Mouse (Mus musculus) stomach, embryonic 15.5 days (tissue): ENCODE data around the gene Fam171a1. TPM values are rescaled to one million over a fixed set of nuclear protein-coding genes. Genes with fewer than 3 reads are reported as not detected.

Source experiments
- ATAC-seq: fragments of 200-750 bp; cut with Nextera tagmentation; 2 replicates; pipeline ENCODE4 v1.8.0; 2017; ENCODE audit warnings: low read depth, moderate number of reproducible peaks, moderate TSS enrichment; ENCODE audit not compliant: insufficient read depth, low FRiP score
- H3K27ac ChIP-seq: fragments of 300-500 bp; sonication (generic); 2 replicates; pipeline ENCODE4 v1.5.1; 2015; ENCODE audit warnings: mild to moderate bottlenecking, inconsistent platforms
- H3K27me3 ChIP-seq: fragments of 300-500 bp; sonication (generic); replicated peaks from 2 replicates; pipeline ENCODE4 v1.6.1; 2015; ENCODE audit warnings: inconsistent platforms
- H3K36me3 ChIP-seq: fragments of 300-500 bp; sonication (generic); 2 replicates; pipeline ENCODE4 v1.6.1; 2015; ENCODE audit warnings: inconsistent platforms
- H3K4me1 ChIP-seq: fragments of 300-500 bp; sonication (generic); 2 replicates; pipeline ENCODE4 v1.6.1; 2015; ENCODE audit warnings: inconsistent platforms
- H3K4me2 ChIP-seq: fragments of 300-500 bp; sonication (generic); 2 replicates; pipeline ENCODE4 v1.6.1; 2015; ENCODE audit warnings: mild to moderate bottlenecking, inconsistent platforms
- H3K4me3 ChIP-seq: fragments of 300-500 bp; sonication (generic); replicated peaks from 2 replicates; pipeline ENCODE4 v1.5.1; 2015; ENCODE audit warnings: inconsistent platforms
- H3K9ac ChIP-seq: fragments of 300-500 bp; sonication (generic); 2 replicates; pipeline ENCODE4 v1.6.1; 2015; ENCODE audit warnings: inconsistent platforms
- H3K9me3 ChIP-seq: fragments of 300-500 bp; sonication (generic); 2 replicates; pipeline ENCODE4 v1.6.1; 2016; ENCODE audit warnings: inconsistent platforms
- WGBS: fragments of 180-500 bp; shearing (Covaris S2); methylation state at CpG from one replicate; pipeline ENCODE4 v1.1.7; 2015; 5-methylcytosine and 5-hydroxymethylcytosine counted together
- polyA plus RNA-seq: library from polyadenylated mRNA; unstranded; fragments of >200 nt; fragmentation: Nextera tagmentation; extraction: Ambion mirVana; gene quantifications from 2 replicates; pipeline ENCODE4 v1.2.1, GENCODE M21; 2015

Gene Fam171a1
- polyA plus RNA-seq, 1 experiment from 2014 or later = 26.7 TPM

- WGBS = 75% methylated on average over 2 of the region's 2 CpGs
- Histone ChIP-seq H3K4me3 (no peak overlapping the region), H3K27me3 (no peaks in the 10 kb centered on the region), H3K9me3 (no peaks in the 10 kb centered on the region), H3K4me2 (no peak overlapping the region), H3K4me1 (peaks cover 29% of the 10 kb centered on the region), H3K9ac (no peak overlapping the region), H3K36me3 (no peaks in the 10 kb centered on the region), H3K27ac (no peak overlapping the region)
- ATAC-seq = no peak
Observed at GRCm38 (mm10) chr2:3139065-3139464, 25.0 kb downstream of the Fam171a1 start.

GRCm38 (mm10) chr2:3139578-3139977, 25.6 kb downstream of the Fam171a1 start:
- no peak overlapping the region for H3K4me2 ChIP-seq
- no peaks in the 10 kb centered on the region for H3K36me3 ChIP-seq
- H3K9ac ChIP-seq = no peak overlapping the region
- H3K4me3 ChIP-seq = no peak overlapping the region
- no peaks in the 10 kb centered on the region for H3K27me3 ChIP-seq
- WGBS = 26% methylated on average over 3 of the region's 3 CpGs
- H3K27ac ChIP-seq = no peak overlapping the region; the same call in 1 of the 2 replicates
- no peaks in the 10 kb centered on the region for H3K9me3 ChIP-seq
- H3K4me1 ChIP-seq = peaks cover 25% of the 10 kb centered on the region
- no peak for ATAC-seq

- Histone ChIP-seq H3K27me3 (no peaks in the 10 kb centered on the region), H3K9me3 (no peaks in the 10 kb centered on the region), H3K4me3 (no peak overlapping the region), H3K9ac (no peak overlapping the region), H3K4me1 (peaks cover 16% of the 10 kb centered on the region; the same call in 1 of the 2 replicates), H3K4me2 (no peak overlapping the region), H3K27ac (no peak overlapping the region), H3K36me3 (no peaks in the 10 kb centered on the region)
- ATAC-seq = peak; percentile 52; the same call in 1 of the 2 replicates
- WGBS = 55% methylated on average over 5 of the region's 5 CpGs
Observed at GRCm38 (mm10) chr2:3140585-3140984, 26.6 kb downstream of the Fam171a1 start.

- no peak overlapping the region for H3K4me2 ChIP-seq
- no peaks in the 10 kb centered on the region for H3K36me3 ChIP-seq
- peaks cover 16% of the 10 kb centered on the region; the same call in 1 of the 2 replicates for H3K4me1 ChIP-seq
- no peaks in the 10 kb centered on the region for H3K27me3 ChIP-seq
- H3K4me3 ChIP-seq = no peak overlapping the region
- no peak overlapping the region for H3K27ac ChIP-seq
- no peak for ATAC-seq
- H3K9ac ChIP-seq = no peak overlapping the region
- H3K9me3 ChIP-seq = no peaks in the 10 kb centered on the region
- 84% methylated on average over 4 of the region's 4 CpGs for WGBS
Observed at GRCm38 (mm10) chr2:3141804-3142203, 27.8 kb downstream of the Fam171a1 start.

GRCm38 (mm10) chr2:3144291-3144690, 30.3 kb downstream of the Fam171a1 start:
- ATAC-seq = no peak
- Histone ChIP-seq H3K36me3 (no peaks in the 10 kb centered on the region), H3K27ac (no peak overlapping the region), H3K4me3 (no peak overlapping the region), H3K9me3 (no peaks in the 10 kb centered on the region), H3K4me1 (peaks cover 3% of the 10 kb centered on the region; the same call in 1 of the 2 replicates), H3K4me2 (no peak overlapping the region), H3K27me3 (no peaks in the 10 kb centered on the region), H3K9ac (no peak overlapping the region)
- 84% methylated on average over 5 of the region's 5 CpGs for WGBS

- ATAC-seq = no peak
- no peak overlapping the region for H3K4me3 ChIP-seq
- H3K27ac ChIP-seq = no peak overlapping the region
- no peaks in the 10 kb centered on the region for H3K36me3 ChIP-seq
- no peaks in the 10 kb centered on the region for H3K27me3 ChIP-seq
- H3K4me1 ChIP-seq = no peaks in the 10 kb centered on the region
- WGBS = 81% methylated on average over 6 of the region's 6 CpGs
- H3K9ac ChIP-seq = no peak overlapping the region
- H3K4me2 ChIP-seq = no peak overlapping the region
- no peaks in the 10 kb centered on the region for H3K9me3 ChIP-seq
Observed at GRCm38 (mm10) chr2:3147550-3148157, 33.6 kb downstream of the Fam171a1 start.

GRCm38 (mm10) chr2:3148731-3149130, 34.7 kb downstream of the Fam171a1 start:
- 84% methylated on average over 8 of the region's 8 CpGs for WGBS
- no peaks in the 10 kb centered on the region for H3K27me3 ChIP-seq
- H3K4me3 ChIP-seq = no peak overlapping the region

GRCm38 (mm10) chr2:3150324-3150723, 36.3 kb downstream of the Fam171a1 start:
- Histone ChIP-seq H3K9me3 (no peaks in the 10 kb centered on the region), H3K4me2 (no peak overlapping the region), H3K36me3 (no peaks in the 10 kb centered on the region), H3K9ac (no peak overlapping the region), H3K4me1 (no peaks in the 10 kb centered on the region), H3K27ac (no peak overlapping the region), H3K4me3 (no peak overlapping the region), H3K27me3 (no peaks in the 10 kb centered on the region)
- no peak for ATAC-seq
- WGBS = 52% methylated on average over 5 of the region's 5 CpGs

More at GRCm38 (mm10) chr2:3148731-3149130, 34.7 kb downstream of the Fam171a1 start:
- H3K9me3 ChIP-seq = no peaks in the 10 kb centered on the region
- no peaks in the 10 kb centered on the region for H3K36me3 ChIP-seq
- no peak overlapping the region for H3K27ac ChIP-seq
- no peak overlapping the region for H3K9ac ChIP-seq
- H3K4me1 ChIP-seq = no peaks in the 10 kb centered on the region
- ATAC-seq = no peak
- H3K4me2 ChIP-seq = no peak overlapping the region

GRCm38 (mm10) chr2:3151336-3151735, 37.3 kb downstream of the Fam171a1 start:
- no peak overlapping the region for H3K9ac ChIP-seq
- no peak for ATAC-seq
- H3K9me3 ChIP-seq = no peaks in the 10 kb centered on the region
- 67% methylated on average over 3 of the region's 3 CpGs for WGBS
- no peaks in the 10 kb centered on the region for H3K4me1 ChIP-seq
- no peak overlapping the region for H3K27ac ChIP-seq
- H3K4me3 ChIP-seq = no peak overlapping the region
- no peak overlapping the region for H3K4me2 ChIP-seq
- H3K36me3 ChIP-seq = no peaks in the 10 kb centered on the region
- no peaks in the 10 kb centered on the region for H3K27me3 ChIP-seq

- Histone ChIP-seq H3K27me3 (no peaks in the 10 kb centered on the region), H3K27ac (no peak overlapping the region), H3K36me3 (no peaks in the 10 kb centered on the region), H3K9ac (no peak overlapping the region), H3K9me3 (no peaks in the 10 kb centered on the region), H3K4me3 (no peak overlapping the region), H3K4me1 (peaks cover 3% of the 10 kb centered on the region; the same call in 1 of the 2 replicates), H3K4me2 (no peak overlapping the region)
- 76% methylated on average over 1 of the region's 1 CpGs for WGBS
- no peak for ATAC-seq
Observed at GRCm38 (mm10) chr2:3154091-3154665, 40.2 kb downstream of the Fam171a1 start.

GRCm38 (mm10) chr2:3154986-3155385, 41.0 kb downstream of the Fam171a1 start:
- 47% methylated on average over 2 of the region's 2 CpGs for WGBS
- no peak overlapping the region for H3K9ac ChIP-seq
- H3K9me3 ChIP-seq = no peaks in the 10 kb centered on the region
- no peak overlapping the region for H3K4me3 ChIP-seq
- peaks cover 3% of the 10 kb centered on the region; the same call in 1 of the 2 replicates for H3K4me1 ChIP-seq
- no peak overlapping the region for H3K27ac ChIP-seq
- no peaks in the 10 kb centered on the region for H3K27me3 ChIP-seq
- no peak overlapping the region for H3K4me2 ChIP-seq
- ATAC-seq = no peak
- no peaks in the 10 kb centered on the region for H3K36me3 ChIP-seq

- H3K9ac ChIP-seq = no peak overlapping the region
- no peaks in the 10 kb centered on the region for H3K36me3 ChIP-seq
- H3K27ac ChIP-seq = no peak overlapping the region
- H3K4me1 ChIP-seq = peaks cover 3% of the 10 kb centered on the region; the same call in 1 of the 2 replicates
- no peaks in the 10 kb centered on the region for H3K27me3 ChIP-seq
- no peak overlapping the region for H3K4me3 ChIP-seq
- 74% methylated on average over 3 of the region's 3 CpGs for WGBS
- H3K4me2 ChIP-seq = no peak overlapping the region
- ATAC-seq = no peak
- H3K9me3 ChIP-seq = no peaks in the 10 kb centered on the region
Observed at GRCm38 (mm10) chr2:3157030-3157429, 43.0 kb downstream of the Fam171a1 start.
